Mouse (Mus musculus) spleen, adult 18-20 months (tissue): Measurements from ENCODE around the gene Ttc41.
A peak's percentile ranks its signal among the peaks of the same experiment; 100 is the strongest.
"Not testable (repeated sequence)": the region's sequence is repeated elsewhere in the genome, so short reads cannot be mapped to it uniquely, and the experiment has no call there.

ENCODE experiments used
- DNase-seq, 2 experiments: peaks; one replicate each; pipeline ENCODE4 v3.0.0; 2022; ENCODE audit warnings: mixed read lengths in 2 of 2

Gene Ttc41

GRCm38 (mm10) chr10:86705318-86705921 lies at the start of gene Ttc41, which contains the start of gene Hsp90b1:
Ttc41 (plus strand) TSS chr10:86705811.
Hsp90b1 (minus strand) TSS chr10:86705509.
- DNase-seq: peak; percentile 92 to 98

DNA sequence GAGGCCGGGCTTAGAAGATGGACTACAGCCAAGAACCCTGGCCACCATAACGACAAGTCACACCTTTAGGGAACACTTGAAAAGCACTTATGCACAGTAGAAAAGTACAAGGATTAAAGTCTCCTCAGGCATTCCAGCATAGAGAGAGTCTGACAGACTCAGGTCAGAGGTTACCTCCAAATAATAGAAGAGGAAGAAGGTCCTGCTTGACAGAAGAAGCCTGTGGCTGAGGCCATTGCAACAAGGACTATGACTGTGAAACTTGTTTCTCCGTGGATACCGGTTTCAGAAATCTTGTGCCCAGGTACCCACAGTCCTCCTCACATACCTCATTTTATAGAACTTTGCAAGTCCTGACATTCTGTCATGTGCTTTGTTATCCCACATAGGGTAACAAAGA lies 35.1 kb upstream of the Ttc41 start:
- DNase-seq: not testable (repeated sequence)

GRCm38 (mm10) chr10:86684797-86685178 lies 20.8 kb upstream of the Ttc41 start:
- DNase-seq: not testable (repeated sequence)

- DNase-seq: peak; percentile 66 to 86
Observed at GRCm38 (mm10) chr10:86685179-86686016, 20.2 kb upstream of the Ttc41 start.

DNA sequence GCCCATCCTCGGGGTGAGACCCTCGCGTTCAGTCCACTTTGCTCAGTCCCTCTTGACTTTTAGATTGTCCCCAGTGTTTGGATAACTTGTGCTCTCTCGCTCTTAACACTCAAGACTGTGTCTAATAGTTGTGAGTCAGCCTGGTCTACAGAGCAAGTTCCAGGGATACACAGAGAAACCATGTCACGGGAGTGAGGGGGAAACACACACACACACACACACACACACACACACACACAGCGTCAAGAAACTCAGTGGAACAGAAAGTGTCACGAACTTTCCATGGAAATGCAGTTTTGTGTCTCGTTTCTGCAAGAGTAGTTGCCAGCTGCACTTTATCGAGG lies 19.6 kb upstream of the Ttc41 start:
- not testable (repeated sequence) for DNase-seq

DNA sequence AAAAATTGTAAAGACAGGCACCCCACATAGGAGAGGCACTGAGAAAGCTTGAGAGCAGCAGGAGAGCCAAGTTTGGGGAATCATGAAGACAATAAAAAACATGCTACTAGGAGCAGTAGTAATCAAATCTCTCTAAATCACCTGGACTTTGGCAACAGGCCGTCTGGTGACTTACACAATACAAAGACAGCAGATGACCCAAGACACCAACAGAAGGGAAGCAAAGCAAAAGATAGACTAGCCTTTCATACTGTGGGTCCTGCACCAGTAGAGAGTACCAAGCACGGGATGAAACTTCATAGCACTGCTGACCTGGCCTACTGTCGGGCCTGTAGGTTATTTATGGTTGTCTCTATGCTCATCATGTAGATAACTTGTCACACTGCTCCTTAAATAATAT lies 5.4 kb upstream of the Ttc41 start:
- no peak for DNase-seq

DNA sequence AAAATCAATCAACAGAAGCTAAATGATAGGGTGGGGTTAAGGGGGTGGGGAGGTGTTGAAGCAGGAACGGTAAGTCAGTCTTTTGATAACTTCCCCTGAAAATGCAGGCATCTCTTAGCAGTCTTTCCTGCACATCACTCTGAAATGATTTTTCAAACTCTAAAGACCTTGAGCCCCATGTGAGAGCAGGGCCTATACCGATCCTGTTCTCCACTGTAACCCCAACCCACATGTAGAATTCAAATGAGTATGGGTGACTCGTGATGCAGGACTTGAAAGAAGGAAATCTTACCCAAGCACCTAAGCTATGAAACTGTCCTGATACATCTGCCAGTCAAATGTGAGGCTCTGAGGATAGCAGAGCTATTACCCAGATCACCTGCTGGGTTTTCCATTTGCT lies 4.6 kb upstream of the Ttc41 start:
- DNase-seq: no peak

DNA sequence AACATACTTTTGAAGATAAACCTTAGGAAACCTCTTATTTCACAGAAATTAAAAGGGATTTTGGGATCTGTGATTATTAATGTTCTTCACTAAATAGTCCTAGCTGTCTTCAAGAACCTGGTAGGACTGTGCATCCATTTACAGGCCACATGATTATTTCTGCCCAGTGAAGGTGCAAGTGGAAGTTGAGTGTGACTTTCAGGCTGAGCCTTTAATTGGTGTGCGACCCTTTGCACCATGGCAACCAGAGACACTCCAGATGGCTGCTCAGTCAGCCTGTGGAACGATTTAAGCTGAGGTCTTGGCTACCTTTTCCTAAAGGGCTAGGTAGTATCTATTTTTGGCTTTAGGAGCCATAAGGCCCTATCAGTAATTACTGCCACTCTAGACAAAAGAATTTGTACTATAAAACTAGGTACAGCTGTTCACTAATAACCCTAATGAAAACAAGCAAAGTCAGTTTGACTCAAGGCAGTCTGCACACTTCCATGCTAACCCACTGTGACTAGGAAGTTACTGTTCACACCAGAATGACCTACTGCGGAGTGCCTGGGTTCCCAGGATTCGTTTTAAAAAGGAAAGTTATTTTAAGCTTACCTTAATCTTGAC lies 3.2 kb upstream of the Ttc41 start:
- no peak for DNase-seq

GRCm38 (mm10) chr10:86703375-86703774 lies 2.2 kb upstream of the Ttc41 start:
- DNase-seq: no peak

GRCm38 (mm10) chr10:86704141-86704540 lies 1.5 kb upstream of the Ttc41 start:
- DNase-seq: no peak

DNA sequence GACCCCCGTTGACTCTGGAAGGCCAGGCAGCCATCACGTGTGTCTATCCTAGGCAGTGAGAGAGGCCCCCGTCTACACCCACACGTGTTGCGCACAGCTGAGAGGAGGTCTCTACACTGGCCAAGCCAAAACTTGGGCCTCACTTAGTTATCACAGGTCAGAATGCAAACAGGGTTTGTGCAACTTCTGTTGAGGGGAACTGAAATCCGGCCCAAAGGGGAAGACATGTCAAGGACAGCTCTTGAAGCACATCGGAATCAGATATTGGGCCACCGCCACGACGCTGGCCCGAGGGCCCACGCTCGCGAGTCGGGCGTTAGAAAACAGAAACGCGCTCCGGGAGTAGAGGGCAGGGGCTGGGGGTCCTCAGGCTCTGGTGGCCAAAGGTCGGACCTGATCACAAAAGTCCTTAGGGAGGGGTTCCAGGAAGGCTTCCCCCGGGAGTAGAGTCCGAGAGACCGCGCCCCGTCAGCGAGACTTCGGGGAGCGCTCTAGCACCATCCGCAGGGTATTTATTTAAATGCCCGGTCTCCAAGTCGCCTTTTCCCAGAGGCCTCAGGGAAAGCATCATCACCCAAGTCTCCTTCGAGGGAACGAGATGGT lies 921 bp upstream of the Ttc41 start:
- DNase-seq: peak; percentile 33 to 43

DNA sequence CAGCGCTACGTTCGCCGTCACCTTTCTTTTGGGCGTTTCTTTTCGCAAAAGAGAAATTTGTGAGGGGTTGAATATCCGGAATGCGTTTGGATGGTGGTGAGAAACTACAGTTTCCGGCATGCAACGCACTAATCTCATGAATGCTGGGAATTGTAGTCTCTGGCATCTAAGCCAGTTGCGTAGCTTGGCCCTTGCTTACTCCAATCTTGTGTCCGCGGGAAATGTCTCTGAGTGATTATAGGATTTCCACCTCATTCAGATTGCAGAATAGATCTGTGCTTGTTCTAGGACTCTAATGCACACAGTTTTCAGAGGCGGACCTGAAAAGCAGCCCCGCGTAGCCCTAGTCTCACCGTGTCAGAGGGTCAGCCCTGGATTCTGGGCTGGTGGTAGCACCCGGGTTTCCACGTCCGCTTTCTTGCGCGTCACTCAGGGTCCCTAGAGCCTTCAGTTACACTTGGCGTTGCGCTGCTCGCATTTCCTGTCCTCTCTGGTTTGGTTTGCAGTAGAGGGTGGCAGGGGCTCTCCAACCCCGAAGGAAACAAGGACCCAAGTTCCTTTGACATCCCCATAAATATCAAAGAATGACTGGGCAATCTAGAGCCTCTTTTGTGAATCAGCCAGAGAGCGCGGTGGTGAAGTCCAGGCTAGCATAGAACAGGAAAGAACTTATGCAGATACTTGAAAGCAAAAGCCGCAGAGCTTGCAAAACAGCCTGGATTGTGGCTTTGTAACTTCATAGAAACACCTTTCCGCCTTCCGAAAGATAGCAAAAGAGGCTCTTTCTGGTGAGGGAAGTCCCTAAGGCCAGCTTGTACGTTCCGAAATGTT lies 526 bp downstream of the Ttc41 start:
- DNase-seq: peak; percentile 75

GRCm38 (mm10) chr10:86707134-86707533 lies 1.5 kb downstream of the Ttc41 start:
- DNase-seq: no peak

GRCm38 (mm10) chr10:86712156-86712555 lies 6.5 kb downstream of the Ttc41 start:
- no peak for DNase-seq

GRCm38 (mm10) chr10:86727548-86727980 lies 22.0 kb downstream of the Ttc41 start:
- peak; percentile 58 to 71 for DNase-seq

DNA sequence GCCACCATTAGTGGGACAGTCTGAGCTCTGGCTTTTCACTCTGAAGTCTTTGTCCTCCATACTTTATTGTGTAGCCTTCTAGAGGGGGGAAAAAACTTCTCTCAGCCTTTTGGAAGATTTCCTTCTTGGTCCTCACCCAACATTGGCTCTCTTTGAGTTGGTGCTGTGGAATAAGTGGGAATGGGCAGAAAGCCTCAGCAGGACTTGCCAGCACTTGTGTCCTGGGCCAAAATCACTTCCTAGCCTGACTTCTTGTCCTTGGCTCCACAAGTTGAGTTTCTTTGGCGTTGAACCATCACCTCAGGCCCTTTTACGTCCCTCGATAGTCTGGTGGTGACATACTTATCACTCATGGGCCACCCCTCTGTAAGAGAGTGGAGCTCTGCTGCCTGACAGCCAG lies 22.6 kb downstream of the Ttc41 start:
- DNase-seq: no peak

- DNase-seq: peak; percentile 66 to 88
Observed at GRCm38 (mm10) chr10:86730823-86731499, 25.4 kb downstream of the Ttc41 start.

DNA sequence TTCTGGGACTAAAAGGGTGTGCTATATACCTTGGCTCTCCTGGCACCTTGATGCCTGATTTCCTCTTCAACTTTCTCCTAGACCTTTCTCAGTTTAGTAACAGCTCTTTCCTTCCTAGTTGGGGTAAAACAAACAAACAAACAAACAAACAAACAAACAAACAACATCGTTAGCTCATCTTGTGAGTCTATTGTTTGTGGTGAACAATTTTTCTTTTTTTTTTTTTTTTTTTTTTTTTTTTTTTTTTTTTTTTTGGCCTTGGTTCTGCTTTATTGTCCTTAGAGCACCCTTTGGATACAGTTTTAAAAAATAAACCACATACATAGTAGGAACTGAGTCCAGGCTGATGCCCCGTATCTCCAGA lies 25.9 kb downstream of the Ttc41 start:
- DNase-seq: no peak

- no peak for DNase-seq
Observed at GRCm38 (mm10) chr10:86735036-86735435, 29.4 kb downstream of the Ttc41 start.

- DNase-seq: no peak
Observed at GRCm38 (mm10) chr10:86742918-86743317, 37.3 kb downstream of the Ttc41 start.

DNA sequence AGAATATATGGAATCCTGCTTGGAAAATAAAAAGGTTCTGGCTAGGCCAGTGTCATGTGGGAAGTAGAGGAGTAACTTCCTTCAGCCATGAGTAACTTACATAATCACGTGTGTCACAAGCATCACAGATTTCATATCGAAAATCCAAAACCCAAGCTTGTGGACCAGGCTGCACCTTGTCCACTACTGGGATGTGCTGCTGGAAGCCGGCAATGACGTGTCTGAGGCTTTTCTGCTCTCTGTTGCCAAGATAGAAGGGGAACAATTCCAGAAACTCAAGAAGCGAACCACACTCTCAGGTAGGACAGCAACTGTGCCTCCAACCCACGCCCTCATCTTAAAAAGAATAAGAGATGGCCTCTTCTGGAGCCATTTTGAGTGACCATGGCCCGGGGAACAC lies 38.7 kb downstream of the Ttc41 start:
- no peak for DNase-seq
